Mouse (Mus musculus): Measurements from ENCODE around the gene Atg7.

DNA sequence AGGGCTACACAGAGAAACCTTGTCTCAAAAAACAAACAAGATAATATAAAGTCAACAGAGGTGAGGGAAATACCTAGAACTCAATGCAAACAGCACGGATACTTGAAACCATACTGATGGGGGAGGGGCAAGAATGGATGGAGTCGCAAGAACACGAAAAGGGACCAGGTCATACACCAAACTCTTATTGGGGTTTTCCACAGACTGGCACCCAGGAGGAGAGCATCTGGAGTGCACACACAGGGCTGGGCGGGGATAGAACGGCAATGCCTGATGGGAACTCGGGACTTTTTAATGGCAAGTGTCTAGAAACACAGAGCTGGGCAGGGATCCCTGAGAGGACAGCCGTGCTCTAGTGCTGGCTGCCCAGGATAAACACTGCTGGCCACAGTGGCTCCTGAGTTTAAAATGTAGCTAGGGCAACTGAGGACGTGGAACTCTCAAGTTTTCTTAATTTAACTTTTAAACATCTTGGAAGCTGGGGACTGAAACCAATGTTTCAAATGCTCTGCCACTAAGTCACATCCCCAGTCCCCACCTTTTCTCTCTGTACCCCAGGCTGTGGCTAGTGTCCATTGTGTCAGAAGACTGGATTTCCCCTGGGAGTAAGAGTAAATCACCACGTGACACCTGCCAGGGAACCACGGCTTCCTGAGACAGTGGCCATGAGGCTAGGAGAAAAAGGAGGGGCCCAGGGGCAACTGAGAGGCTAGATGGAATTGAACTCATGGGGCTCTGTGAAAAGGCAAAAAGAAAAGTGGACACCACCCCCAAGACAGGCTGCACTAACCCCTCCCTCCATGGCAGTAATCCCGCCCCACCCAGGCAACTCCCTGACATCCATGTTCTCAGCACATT, 243.8 kb downstream of the Atg7 start:
- TF ChIP-seq POLR2A (IDR thresholded peaks at IDR 0.05; ENCODE audit: insufficient read length, low read depth) (no peak), MAX (IDR thresholded peaks at IDR 0.05; ENCODE audit: low read depth) (no peak), POLR2AphosphoS2 (IDR thresholded peaks at IDR 0.05; ENCODE audit: insufficient read length, low read depth) (no peak), E2F4 (IDR thresholded peaks at IDR 0.05; ENCODE audit: insufficient read depth) (no peak), USF1 (IDR thresholded peaks at IDR 0.05; ENCODE audit: low read depth) (no peak), CEBPB (IDR thresholded peaks at IDR 0.05; ENCODE audit: insufficient read depth, poor library complexity, severe bottlenecking) (no peak)

All from myocyte (in vitro differentiated cells).